Mouse (Mus musculus) hindbrain, embryonic 14.5 days (tissue): ENCODE data around the gene Tcte1. TPM values are rescaled to one million over a fixed set of nuclear protein-coding genes. Genes with fewer than 3 reads are reported as not detected.

Source experiments
- ATAC-seq: fragments of 200-750 bp; cut with Nextera tagmentation; 2 replicates; pipeline ENCODE4 v1.8.0; 2017; ENCODE audit warnings: moderate number of reproducible peaks, mild to moderate bottlenecking, moderate TSS enrichment, moderate library complexity; ENCODE audit not compliant: low FRiP score
- DNase-seq: peaks from one replicate; pipeline ENCODE4 v3.0.0-alpha.2; 2015; ENCODE audit warnings: low spot score
- H3K27ac ChIP-seq: fragments of 300-500 bp; sonication (generic); 2 replicates; pipeline ENCODE4 v1.5.1; 2014; ENCODE audit warnings: mild to moderate bottlenecking, moderate library complexity
- H3K27me3 ChIP-seq: fragments of 300-500 bp; sonication (generic); 2 replicates; pipeline ENCODE4 v1.6.1; 2014; ENCODE audit warnings: mild to moderate bottlenecking, low read length, mixed read lengths; ENCODE audit not compliant: control insufficient read depth, insufficient read depth
- H3K36me3 ChIP-seq: fragments of 300-500 bp; sonication (generic); replicated peaks from 2 replicates; pipeline ENCODE4 v1.6.1; 2014; ENCODE audit not compliant: control insufficient read depth, insufficient read depth
- H3K4me1 ChIP-seq: fragments of 300-500 bp; sonication (generic); replicated peaks from 2 replicates; pipeline ENCODE4 v1.6.1; 2014; ENCODE audit warnings: antibody characterized with exemption, low read length, mixed read lengths; ENCODE audit not compliant: control insufficient read depth, insufficient read depth
- H3K4me2 ChIP-seq: fragments of 300-500 bp; sonication (generic); replicated peaks from 2 replicates; pipeline ENCODE4 v1.6.1; 2014; ENCODE audit warnings: mild to moderate bottlenecking, moderate library complexity
- H3K4me3 ChIP-seq: fragments of 300-500 bp; sonication (generic); replicated peaks from 2 replicates; pipeline ENCODE4 v1.5.1; 2014; ENCODE audit warnings: mild to moderate bottlenecking, low read length
- H3K9ac ChIP-seq: fragments of 300-500 bp; sonication (generic); 2 replicates; pipeline ENCODE4 v1.6.1; 2014
- H3K9me3 ChIP-seq: fragments of 300-500 bp; sonication (generic); 2 replicates; pipeline ENCODE4 v1.6.1; 2016; ENCODE audit warnings: low read length; ENCODE audit not compliant: control insufficient read depth
- WGBS: fragments of 180-500 bp; shearing (Covaris S2); extraction: QIAGEN DNeasy Blood & Tissue Kit; methylation state at CpG from one replicate; pipeline ENCODE4 v1.1.7; 2014; 5-methylcytosine and 5-hydroxymethylcytosine counted together
- polyA plus RNA-seq: library from polyadenylated mRNA; unstranded; fragments of >200 nt; fragmentation: Nextera tagmentation; extraction: Ambion mirVana; gene quantifications from 2 replicates; pipeline ENCODE4 v1.2.1, GENCODE M21; 2014

Tcte1 gene
- polyA plus RNA-seq, 1 experiment from 2014 or later: 3.8 TPM

GRCm38 (mm10) chr17:45505941-45506465 lies 17.2 kb upstream of the Tcte1 start:
- Histone ChIP-seq H3K27ac (no peak overlapping the region), H3K9ac (0 out of 2 replicates have a peak overlapping the region, but pooled peaks have one; percentile 20), H3K9me3 (no peaks in the 10 kb centered on the region), H3K4me2 (no peak overlapping the region), H3K36me3 (peaks cover 6% of the 10 kb centered on the region; the same call in 1 of the 2 replicates), H3K27me3 (no peaks in the 10 kb centered on the region), H3K4me1 (peaks cover 4% of the 10 kb centered on the region), H3K4me3 (no peak overlapping the region)
- DNase-seq (no peak), ATAC-seq (peak; percentile 22; the same call in 1 of the 2 replicates)
- 67% methylated on average over 6 of the region's 6 CpGs for WGBS

- Histone ChIP-seq H3K27ac (peak within 1 kb of the TSS; percentile 92), H3K36me3 (peaks cover 6% of the 10 kb centered on the region; the same call in 1 of the 2 replicates), H3K4me3 (peak within 1 kb of the TSS; percentile 75), H3K27me3 (no peaks in the 10 kb centered on the region), H3K9me3 (no peaks in the 10 kb centered on the region), H3K4me1 (peaks cover 4% of the 10 kb centered on the region), H3K9ac (peak within 1 kb of the TSS; percentile 75), H3K4me2 (peak within 1 kb of the TSS; percentile 43)
- DNase-seq: peak; percentile 97
- WGBS: under 1% methylated on average over 42 of the region's 42 CpGs
- ATAC-seq: peak; percentile 94
Measured at GRCm38 (mm10) chr17:45506700-45507189, 16.5 kb upstream of the Tcte1 start, which contains the start of gene Aars2. Gene Aars2, plus strand, starts transcription at chr17:45506841.

- peaks cover 4% of the 10 kb centered on the region for H3K4me1 ChIP-seq
- no peak overlapping the region for H3K4me3 ChIP-seq
- no peak overlapping the region for H3K27ac ChIP-seq
- H3K27me3 ChIP-seq: no peaks in the 10 kb centered on the region
- no peak for ATAC-seq
- no peak for DNase-seq
- no peaks in the 10 kb centered on the region for H3K9me3 ChIP-seq
- peaks cover 6% of the 10 kb centered on the region; the same call in 1 of the 2 replicates for H3K36me3 ChIP-seq
- H3K9ac ChIP-seq: no peak overlapping the region
- H3K4me2 ChIP-seq: no peak overlapping the region
- 93% methylated on average over 4 of the region's 4 CpGs for WGBS
Measured at GRCm38 (mm10) chr17:45510871-45511270, 12.4 kb upstream of the Tcte1 start.

- H3K4me1 ChIP-seq: peaks cover 4% of the 10 kb centered on the region
- ATAC-seq: no peak
- no peak overlapping the region for H3K4me3 ChIP-seq
- WGBS: 95% methylated on average over 4 of the region's 4 CpGs
- peaks cover 6% of the 10 kb centered on the region; the same call in 1 of the 2 replicates for H3K36me3 ChIP-seq
- no peak overlapping the region for H3K4me2 ChIP-seq
- H3K27ac ChIP-seq: no peak overlapping the region
- no peaks in the 10 kb centered on the region for H3K27me3 ChIP-seq
- no peaks in the 10 kb centered on the region for H3K9me3 ChIP-seq
- H3K9ac ChIP-seq: no peak overlapping the region
- DNase-seq: no peak
Measured at GRCm38 (mm10) chr17:45511757-45512156, 11.5 kb upstream of the Tcte1 start.

- Histone ChIP-seq H3K27me3 (no peaks in the 10 kb centered on the region), H3K4me1 (no peaks in the 10 kb centered on the region), H3K4me3 (no peak overlapping the region), H3K9ac (no peak overlapping the region), H3K27ac (no peak overlapping the region), H3K36me3 (peaks cover 11% of the 10 kb centered on the region), H3K4me2 (no peak overlapping the region), H3K9me3 (no peaks in the 10 kb centered on the region)
- no peak for DNase-seq
- WGBS: 59% methylated on average over 15 of the region's 15 CpGs
- no peak for ATAC-seq
Measured at GRCm38 (mm10) chr17:45515204-45515726, 8.0 kb upstream of the Tcte1 start.

- Histone ChIP-seq H3K4me1 (no peaks in the 10 kb centered on the region), H3K36me3 (peaks cover 17% of the 10 kb centered on the region), H3K9me3 (no peaks in the 10 kb centered on the region), H3K9ac (no peak overlapping the region), H3K4me3 (no peak overlapping the region), H3K27ac (no peak overlapping the region), H3K4me2 (no peak overlapping the region), H3K27me3 (no peaks in the 10 kb centered on the region)
- no peak for ATAC-seq
- DNase-seq: no peak
- 90% methylated on average over 10 of the region's 10 CpGs for WGBS
Measured at GRCm38 (mm10) chr17:45515806-45516205, 7.4 kb upstream of the Tcte1 start.

GRCm38 (mm10) chr17:45516488-45516887 lies 6.7 kb upstream of the Tcte1 start:
- WGBS: 50% methylated on average over 8 of the region's 8 CpGs
- H3K9ac ChIP-seq: no peak overlapping the region

GRCm38 (mm10) chr17:45517135-45517534 lies 6.1 kb upstream of the Tcte1 start:
- DNase-seq (no peak), ATAC-seq (peak; percentile 21)
- no peaks in the 10 kb centered on the region for H3K27me3 ChIP-seq
- H3K4me2 ChIP-seq: no peak overlapping the region
- 92% methylated on average over 21 of the region's 21 CpGs for WGBS
- H3K27ac ChIP-seq: no peak overlapping the region
- H3K9ac ChIP-seq: no peak overlapping the region
- no peaks in the 10 kb centered on the region for H3K9me3 ChIP-seq
- peaks cover 20% of the 10 kb centered on the region for H3K36me3 ChIP-seq
- no peak overlapping the region for H3K4me3 ChIP-seq
- H3K4me1 ChIP-seq: no peaks in the 10 kb centered on the region

More at GRCm38 (mm10) chr17:45516488-45516887, 6.7 kb upstream of the Tcte1 start:
- Histone ChIP-seq H3K4me2 (no peak overlapping the region), H3K27me3 (no peaks in the 10 kb centered on the region), H3K4me1 (no peaks in the 10 kb centered on the region), H3K4me3 (no peak overlapping the region), H3K9me3 (no peaks in the 10 kb centered on the region), H3K36me3 (peaks cover 20% of the 10 kb centered on the region), H3K27ac (no peak overlapping the region)
- ATAC-seq (peak; percentile 35; the same call in 1 of the 2 replicates), DNase-seq (peak; percentile 91)

- ATAC-seq: no peak
- no peak overlapping the region for H3K4me3 ChIP-seq
- H3K27me3 ChIP-seq: no peaks in the 10 kb centered on the region
- peaks cover 2% of the 10 kb centered on the region; the same call in 1 of the 2 replicates for H3K4me1 ChIP-seq
- H3K9me3 ChIP-seq: no peaks in the 10 kb centered on the region
- H3K4me2 ChIP-seq: no peak overlapping the region
- WGBS: 93% methylated on average over 28 of the region's 28 CpGs
- no peak for DNase-seq
- H3K9ac ChIP-seq: no peak overlapping the region
- H3K36me3 ChIP-seq: peaks cover 20% of the 10 kb centered on the region
- no peak overlapping the region for H3K27ac ChIP-seq
Measured at GRCm38 (mm10) chr17:45517549-45518215, 5.6 kb upstream of the Tcte1 start.
